Mouse (Mus musculus) CH12F3 (cell line): ENCODE data around the gene Slc13a4.

Experiments
- in situ Hi-C: fragments of 300-500 bp; cut with MboI; formaldehyde crosslinking; loops from 2 replicates; pipeline ENCODE4 v1.14.3; 2020; ENCODE audit warnings: low sequenced_read_pairs

Gene Slc13a4

GRCm38 (mm10) chr6:35303355-35303900 lies 4.5 kb downstream of the Slc13a4 start:
- in situ Hi-C loops, result no loop called here

GRCm38 (mm10) chr6:35302581-35302980 lies 5.3 kb downstream of the Slc13a4 start:
- in situ Hi-C loops, result no loop called here

GRCm38 (mm10) chr6:35298323-35298722 lies 9.6 kb downstream of the Slc13a4 start:
- in situ Hi-C loops, result no loop called here

- in situ Hi-C loops, result no loop called here
These were observed 10.3 kb downstream of the Slc13a4 start for GRCm38 (mm10) chr6:35297516-35298227.

- in situ Hi-C loops, result no loop called here
These were observed 10.9 kb downstream of the Slc13a4 start for GRCm38 (mm10) chr6:35297001-35297400.

- in situ Hi-C loops, result no loop called here
These were observed 13.0 kb downstream of the Slc13a4 start for GRCm38 (mm10) chr6:35294964-35295363.

- in situ Hi-C loops, result no loop called here
These were observed 18.3 kb downstream of the Slc13a4 start for GRCm38 (mm10) chr6:35289676-35290075.

- in situ Hi-C loops, result no loop called here
These were observed 19.0 kb downstream of the Slc13a4 start for GRCm38 (mm10) chr6:35288920-35289319.

- in situ Hi-C loops, result no loop called here
These were observed 19.7 kb downstream of the Slc13a4 start for GRCm38 (mm10) chr6:35288114-35288761.

- in situ Hi-C loops, result no loop called here
These were observed 28.6 kb downstream of the Slc13a4 start for GRCm38 (mm10) chr6:35279306-35279705.

- in situ Hi-C loops, result no loop called here
These were observed 29.9 kb downstream of the Slc13a4 start for GRCm38 (mm10) chr6:35277903-35278587.

- in situ Hi-C loops, result no loop called here
These were observed 34.4 kb downstream of the Slc13a4 start for GRCm38 (mm10) chr6:35273391-35274082.

- in situ Hi-C loops, result no loop called here
These were observed 35.8 kb downstream of the Slc13a4 start for GRCm38 (mm10) chr6:35271868-35272765.

- in situ Hi-C loops, result no loop called here
These were observed 36.7 kb downstream of the Slc13a4 start for GRCm38 (mm10) chr6:35271094-35271855.

GRCm38 (mm10) chr6:35269643-35270042 lies 38.3 kb downstream of the Slc13a4 start:
- in situ Hi-C loops, result no loop called here

GRCm38 (mm10) chr6:35268711-35269110 lies 39.2 kb downstream of the Slc13a4 start:
- in situ Hi-C loops, result no loop called here

- in situ Hi-C loops, result no loop called here
These were observed 42.2 kb downstream of the Slc13a4 start for GRCm38 (mm10) chr6:35265580-35266278.

GRCm38 (mm10) chr6:35260531-35260930 lies 47.4 kb downstream of the Slc13a4 start:
- in situ Hi-C loops, result no loop called here

GRCm38 (mm10) chr6:35259526-35259925 lies 48.4 kb downstream of the Slc13a4 start:
- in situ Hi-C loops, result no loop called here
